Mouse (Mus musculus): ENCODE measurements around the gene Rpain. TPM values are rescaled to one million over a fixed set of nuclear protein-coding genes. Genes with fewer than 3 reads are reported as not detected.
A peak's percentile ranks its signal among the peaks of the same experiment; 100 is the strongest.

Gene Rpain
- 49.5 TPM in 2 replicates for polyA plus RNA-seq (2011; ENCODE audit: insufficient read depth, insufficient read length, low read depth, missing spikeins)

DNA sequence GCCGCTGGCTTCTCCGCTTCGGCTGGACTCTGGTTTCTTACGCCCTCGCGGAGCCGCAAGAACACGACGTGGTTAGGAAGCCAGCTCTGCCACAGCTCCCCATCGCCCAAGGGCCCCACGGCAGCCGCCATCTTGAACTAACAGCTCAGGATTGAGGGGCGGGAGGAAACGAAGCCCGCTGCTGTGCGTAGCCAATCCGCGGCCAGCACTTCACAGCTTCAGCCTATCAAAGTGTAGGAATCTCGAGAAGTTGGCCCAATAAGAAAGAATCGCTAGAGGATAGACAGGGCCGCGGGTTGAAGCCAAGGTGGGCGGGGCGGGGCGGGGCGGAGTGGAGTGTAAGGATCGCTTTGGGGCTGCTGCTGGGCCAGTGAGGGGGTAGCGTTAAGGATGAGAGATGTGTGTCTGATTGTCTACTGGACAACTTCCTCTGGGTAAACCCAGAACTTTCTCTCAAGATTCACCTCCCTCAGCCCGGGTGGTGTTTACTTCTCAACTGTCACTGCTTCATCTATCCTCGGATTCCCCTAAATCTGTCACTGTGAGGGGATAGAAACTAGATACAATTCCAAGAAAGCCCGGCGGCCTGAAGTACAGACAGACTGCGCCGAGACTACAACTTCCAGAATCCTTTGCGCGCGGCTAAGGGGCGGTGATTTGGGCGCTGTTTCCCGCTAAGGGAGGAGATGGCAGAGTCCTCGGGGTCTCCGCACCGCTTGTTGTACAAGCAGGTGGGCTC is at the start of gene Rpain, which contains the start of gene Nup88:
TSS of gene Rpain (plus strand) at position 393 of the 739 bp plus-strand sequence.
TSS of gene Nup88 (minus strand) at position 153 of the 739 bp plus-strand sequence.
- TF ChIP-seq EP300 (IDR thresholded peaks at IDR 0.05; ENCODE audit: insufficient read depth, low read depth, low read length): no peak
- TF ChIP-seq POLR2A (IDR thresholded peaks at IDR 0.05; ENCODE audit: insufficient read depth, low read length): peak; percentile 43
- Histone ChIP-seq H3K36me3 (ENCODE audit: control insufficient read depth, insufficient read depth, low read length, poor library complexity, severe bottlenecking) (peaks cover 39% of the 10 kb centered on the region), H3K4me3 (ENCODE audit: low read depth, low read length) (peak within 1 kb of the TSS; percentile 91), H3K4me1 (ENCODE audit: control insufficient read depth, insufficient read depth, low read length) (no peaks in the 10 kb centered on the region), H3K9me3 (replicated peaks; ENCODE audit: control insufficient read depth, insufficient read depth, low read length, poor library complexity, severe bottlenecking) (no peaks in the 10 kb centered on the region), H3K27me3 (ENCODE audit: control insufficient read depth, insufficient read depth, low read length, poor library complexity, severe bottlenecking) (no peaks in the 10 kb centered on the region), H3K9ac (ENCODE audit: low read depth, poor library complexity, severe bottlenecking) (peak within 1 kb of the TSS; percentile 83), H3K27ac (ENCODE audit: insufficient read depth, low read length) (peak within 1 kb of the TSS; percentile 47; the same call in 1 of the 2 replicates)

- Histone ChIP-seq H3K4me1 (ENCODE audit: control insufficient read depth, insufficient read depth, low read length) (no peaks in the 10 kb centered on the region), H3K27me3 (ENCODE audit: control insufficient read depth, insufficient read depth, low read length, poor library complexity, severe bottlenecking) (no peaks in the 10 kb centered on the region), H3K36me3 (ENCODE audit: control insufficient read depth, insufficient read depth, low read length, poor library complexity, severe bottlenecking) (peaks cover 5% of the 10 kb centered on the region), H3K9me3 (replicated peaks; ENCODE audit: control insufficient read depth, insufficient read depth, low read length, poor library complexity, severe bottlenecking) (no peaks in the 10 kb centered on the region), H3K4me3 (ENCODE audit: low read depth, low read length) (no peak overlapping the region), H3K9ac (ENCODE audit: low read depth, poor library complexity, severe bottlenecking) (no peak overlapping the region), H3K27ac (ENCODE audit: insufficient read depth, low read length) (no peak overlapping the region)
- TF ChIP-seq POLR2A (IDR thresholded peaks at IDR 0.05; ENCODE audit: insufficient read depth, low read length) (no peak), EP300 (IDR thresholded peaks at IDR 0.05; ENCODE audit: insufficient read depth, low read depth, low read length) (no peak), CTCF (IDR thresholded peaks at IDR 0.05; ENCODE audit: low read depth, low read length) (no peak)
Measured at GRCm38 (mm10) chr11:70931461-70931860, 38.6 kb upstream of the Rpain start.

- H3K9me3 ChIP-seq (replicated peaks; ENCODE audit: control insufficient read depth, insufficient read depth, low read length, poor library complexity, severe bottlenecking): no peaks in the 10 kb centered on the region
- H3K9ac ChIP-seq (ENCODE audit: low read depth, poor library complexity, severe bottlenecking): no peak overlapping the region
- no peaks in the 10 kb centered on the region for H3K4me1 ChIP-seq (ENCODE audit: control insufficient read depth, insufficient read depth, low read length)
- H3K36me3 ChIP-seq (ENCODE audit: control insufficient read depth, insufficient read depth, low read length, poor library complexity, severe bottlenecking): peaks cover 18% of the 10 kb centered on the region
- H3K4me3 ChIP-seq (ENCODE audit: low read depth, low read length): no peak overlapping the region
- no peak overlapping the region for H3K27ac ChIP-seq (ENCODE audit: insufficient read depth, low read length)
- no peaks in the 10 kb centered on the region for H3K27me3 ChIP-seq (ENCODE audit: control insufficient read depth, insufficient read depth, low read length, poor library complexity, severe bottlenecking)
- TF ChIP-seq POLR2A (IDR thresholded peaks at IDR 0.05; ENCODE audit: insufficient read depth, low read length) (no peak), EP300 (IDR thresholded peaks at IDR 0.05; ENCODE audit: insufficient read depth, low read depth, low read length) (no peak), CTCF (IDR thresholded peaks at IDR 0.05; ENCODE audit: low read depth, low read length) (no peak)
Measured at GRCm38 (mm10) chr11:70935316-70935715, 34.7 kb upstream of the Rpain start.

DNA sequence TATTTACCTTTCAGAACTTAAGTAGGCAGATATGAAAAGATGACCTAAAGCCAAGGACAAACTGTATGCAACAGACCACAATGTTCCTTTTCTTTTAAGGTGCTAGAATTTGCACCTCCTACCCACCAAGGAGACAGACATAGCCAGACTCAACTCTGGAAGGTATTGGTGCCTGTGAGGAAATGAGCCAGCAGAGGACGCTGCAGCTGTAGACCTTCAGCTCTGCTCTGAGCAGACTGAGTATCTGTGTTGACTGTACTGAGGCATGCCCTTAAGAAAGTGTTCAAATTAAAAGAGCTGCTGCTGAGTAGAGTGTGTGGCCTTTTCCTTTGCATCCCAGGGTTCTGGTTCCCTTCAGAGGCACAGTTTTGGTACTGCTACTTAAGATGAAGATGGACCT is 27.4 kb upstream of the Rpain start:
- H3K27ac ChIP-seq (ENCODE audit: insufficient read depth, low read length): no peak overlapping the region
- H3K9me3 ChIP-seq (replicated peaks; ENCODE audit: control insufficient read depth, insufficient read depth, low read length, poor library complexity, severe bottlenecking): no peaks in the 10 kb centered on the region
- H3K9ac ChIP-seq (ENCODE audit: low read depth, poor library complexity, severe bottlenecking): no peak overlapping the region
- no peak overlapping the region for H3K4me3 ChIP-seq (ENCODE audit: low read depth, low read length)
- TF ChIP-seq POLR2A (IDR thresholded peaks at IDR 0.05; ENCODE audit: insufficient read depth, low read length) (no peak), EP300 (IDR thresholded peaks at IDR 0.05; ENCODE audit: insufficient read depth, low read depth, low read length) (no peak), CTCF (IDR thresholded peaks at IDR 0.05; ENCODE audit: low read depth, low read length) (peak; percentile 65)
- peaks cover 69% of the 10 kb centered on the region for H3K36me3 ChIP-seq (ENCODE audit: control insufficient read depth, insufficient read depth, low read length, poor library complexity, severe bottlenecking)
- H3K27me3 ChIP-seq (ENCODE audit: control insufficient read depth, insufficient read depth, low read length, poor library complexity, severe bottlenecking): no peaks in the 10 kb centered on the region
- H3K4me1 ChIP-seq (ENCODE audit: control insufficient read depth, insufficient read depth, low read length): no peaks in the 10 kb centered on the region

GRCm38 (mm10) chr11:70943651-70944050 is 26.4 kb upstream of the Rpain start:
- H3K9ac ChIP-seq (ENCODE audit: low read depth, poor library complexity, severe bottlenecking): no peak overlapping the region
- TF ChIP-seq POLR2A (IDR thresholded peaks at IDR 0.05; ENCODE audit: insufficient read depth, low read length): no peak
- no peak for TF ChIP-seq CTCF (IDR thresholded peaks at IDR 0.05; ENCODE audit: low read depth, low read length)
- no peak for TF ChIP-seq EP300 (IDR thresholded peaks at IDR 0.05; ENCODE audit: insufficient read depth, low read depth, low read length)
- H3K27me3 ChIP-seq (ENCODE audit: control insufficient read depth, insufficient read depth, low read length, poor library complexity, severe bottlenecking): no peaks in the 10 kb centered on the region
- H3K27ac ChIP-seq (ENCODE audit: insufficient read depth, low read length): no peak overlapping the region
- no peak overlapping the region for H3K4me3 ChIP-seq (ENCODE audit: low read depth, low read length)
- H3K4me1 ChIP-seq (ENCODE audit: control insufficient read depth, insufficient read depth, low read length): no peaks in the 10 kb centered on the region
- H3K36me3 ChIP-seq (ENCODE audit: control insufficient read depth, insufficient read depth, low read length, poor library complexity, severe bottlenecking): peaks cover 78% of the 10 kb centered on the region
- no peaks in the 10 kb centered on the region for H3K9me3 ChIP-seq (replicated peaks; ENCODE audit: control insufficient read depth, insufficient read depth, low read length, poor library complexity, severe bottlenecking)

Measured in ES-Bruce4 (cell line).